Mouse (Mus musculus) erythroblast, embryonic 14.5 days (primary cell): ENCODE measurements around the gene Car3.

Experiments used
- GATA1 ChIP-seq: IDR thresholded peaks from 2 replicates; pipeline ENCODE4 v1.6.1; 2012; ENCODE audit warnings: low read length, inconsistent platforms, mixed read lengths
- TAL1 ChIP-seq: IDR thresholded peaks from 3 replicates; pipeline ENCODE4 v1.6.1; 2012; ENCODE audit warnings: low read length, inconsistent platforms, mixed read lengths

GRCm38 (mm10) chr3:14903380-14903779 is 40.1 kb downstream of the Car3 start:
- TF ChIP-seq GATA1 = no peak
- TF ChIP-seq TAL1 = no peak
